8 mouse cellular contexts compared by ENCODE assay signal in genomic region chr16:57550817-57551216, GRCm38 (mm10). TPM values are rescaled to one million over a fixed set of nuclear protein-coding genes. Genes with fewer than 3 reads are reported as not detected.
DNase-seq lines count a peak whose midpoint lies in the region; ATAC-seq lines count a peak whose summit lies in the region.

No protein-coding gene starts in this region.

- peaks cover 23% of the 10 kb centered on the region for H3K27me3 ChIP-seq in liver, embryonic 13.5 days
- no peaks in the 10 kb centered on the region for H3K27me3 ChIP-seq in embryonic facial prominence, embryonic 14.5 days (replicated peaks; ENCODE audit: control insufficient read depth, insufficient read depth, low read length)

- H3K4me1 ChIP-seq in liver, embryonic 13.5 days (replicated peaks): peaks cover 7% of the 10 kb centered on the region
- H3K4me1 ChIP-seq in embryonic facial prominence, embryonic 14.5 days (ENCODE audit: control insufficient read depth, insufficient read depth, low read length): peaks cover 5% of the 10 kb centered on the region

- peak overlapping the region; percentile 8; the same call in 1 of the 2 replicates for H3K4me3 ChIP-seq in liver, embryonic 13.5 days (replicated peaks)
- H3K4me3 ChIP-seq in embryonic facial prominence, embryonic 14.5 days (ENCODE audit: low read depth, low read length): peak overlapping the region; percentile 33

- no peaks in the 10 kb centered on the region for H3K36me3 ChIP-seq in liver, embryonic 13.5 days
- no peaks in the 10 kb centered on the region for H3K36me3 ChIP-seq in embryonic facial prominence, embryonic 14.5 days (ENCODE audit: control insufficient read depth, insufficient read depth, low read length)

- no peak for ATAC-seq in liver, embryonic 13.5 days (ENCODE audit: low read depth)
- no peak for ATAC-seq in embryonic facial prominence, embryonic 14.5 days (ENCODE audit: low read depth)

- H3K9me3 ChIP-seq in liver, embryonic 13.5 days (replicated peaks): no peaks in the 10 kb centered on the region
- H3K9me3 ChIP-seq in embryonic facial prominence, embryonic 14.5 days (ENCODE audit: control insufficient read depth, low read length): no peaks in the 10 kb centered on the region

- H3K4me2 ChIP-seq in liver, embryonic 13.5 days: no peak overlapping the region
- peak overlapping the region; percentile 77 for H3K4me2 ChIP-seq in embryonic facial prominence, embryonic 14.5 days (ENCODE audit: low read depth, low read length)

- H3K9ac ChIP-seq in liver, embryonic 13.5 days: no peak overlapping the region
- 0 out of 2 replicates have a peak overlapping the region, but pooled peaks have one; percentile 40 for H3K9ac ChIP-seq in embryonic facial prominence, embryonic 14.5 days (ENCODE audit: low read depth, low read length)

- H3K27ac ChIP-seq in liver, embryonic 13.5 days: no peak overlapping the region; the same call in 1 of the 2 replicates
- no peak overlapping the region for H3K27ac ChIP-seq in embryonic facial prominence, embryonic 14.5 days (replicated peaks; ENCODE audit: low read depth, low read length)

- peak; percentile 35 for DNase-seq in heart, adult 11 months
- DNase-seq in heart, postnatal 14 days: no peak
- DNase-seq in liver, embryonic 13.5 days: no peak
- DNase-seq in liver: no peak
- peak; percentile 53 for DNase-seq in embryonic facial prominence, embryonic 14.5 days (ENCODE audit: low spot score)
- peak; percentile 61 for DNase-seq in mesoderm, embryonic 11.5 days (ENCODE audit: low read depth, low spot score)
- DNase-seq in urinary bladder, postnatal 25 days (ENCODE audit: low spot score): no peak
- no peak for DNase-seq in urinary bladder, postnatal 4 days (ENCODE audit: low spot score in 2 of 2)

- WGBS in liver, embryonic 13.5 days (ENCODE audit: insufficient replicate concordance): 41% methylated on average over 2 of the region's 2 CpGs
- WGBS in embryonic facial prominence, embryonic 14.5 days: 14% methylated on average over 2 of the region's 2 CpGs

- intact Hi-C loops in heart, postnatal 14 days (cut with DNase I): loop anchor here (5.0 kb wide), 1 partner anchor 129 kb away; no protein-coding TSS in a partner anchor

RNA-seq across cellular contexts. Expression of gene Cmss1, which starts 55.8 kb away (rescaled TPM):
- total RNA-seq in heart, postnatal 14 days (2021): 10 to 100 TPM; 54.0 to 56.2 TPM
- 36.9 and 43.6 TPM in 2 replicates for polyA plus RNA-seq in liver, embryonic 13.5 days (2015; fragmentation: Nextera tagmentation; extraction: Ambion mirVana)
- polyA plus RNA-seq in embryonic facial prominence, embryonic 14.5 days (2014; fragmentation: Nextera tagmentation; extraction: Ambion mirVana): 33.5 and 40.6 TPM in 2 replicates

Comparison
In these comparisons a context has a peak if more than half of its experiments do, and no peak if none do; other contexts are left out.
1. DNase-seq: peak in heart, adult 11 months (single experiment), embryonic facial prominence, embryonic 14.5 days (single experiment) and mesoderm, embryonic 11.5 days (single experiment); none in heart, postnatal 14 days (0 of 2), liver, embryonic 13.5 days (single experiment), liver (single experiment), urinary bladder, postnatal 25 days (single experiment) and urinary bladder, postnatal 4 days (0 of 2).